Comparison of ENCODE assay signal across 8 mouse cellular contexts in genomic region chr11:78549491-78549987, GRCm38 (mm10). TPM values are rescaled to one million over a fixed set of nuclear protein-coding genes. Genes with fewer than 3 reads are reported as not detected.
DNase-seq lines count a peak whose midpoint lies in the region; ATAC-seq lines count a peak whose summit lies in the region.

No protein-coding gene starts in this region.

- no peak for ATAC-seq in neural tube, embryonic 11.5 days (ENCODE audit: insufficient read depth, low FRiP score, low TSS enrichment)
- no peak for ATAC-seq in limb, embryonic 15.5 days (ENCODE audit: insufficient number of reproducible peaks, low FRiP score, low TSS enrichment, low read depth)

- no peaks in the 10 kb centered on the region for H3K27me3 ChIP-seq in neural tube, embryonic 11.5 days (ENCODE audit: control insufficient read depth, insufficient read depth, low read length)
- no peaks in the 10 kb centered on the region for H3K27me3 ChIP-seq in limb, embryonic 15.5 days

- H3K36me3 ChIP-seq in neural tube, embryonic 11.5 days (ENCODE audit: control insufficient read depth, insufficient read depth, low read length), result 0 out of 2 replicates have a peak, but pooled peaks cover 2% of the 10 kb centered on the region
- peaks cover 8% of the 10 kb centered on the region for H3K36me3 ChIP-seq in limb, embryonic 15.5 days

- peaks cover 13% of the 10 kb centered on the region for H3K4me1 ChIP-seq in neural tube, embryonic 11.5 days (ENCODE audit: control insufficient read depth, insufficient read depth, low read length)
- H3K4me1 ChIP-seq in limb, embryonic 15.5 days, result peaks cover 18% of the 10 kb centered on the region

- peak overlapping the region; percentile 59 for H3K4me3 ChIP-seq in neural tube, embryonic 11.5 days (ENCODE audit: low read depth, low read length)
- peak overlapping the region; percentile 73 for H3K4me3 ChIP-seq in limb, embryonic 15.5 days

- peak; percentile 10 for DNase-seq in adrenal gland, postnatal 14 days
- DNase-seq in adrenal gland, adult (ENCODE audit: inconsistent age in 2 of 2, low spot score in 1 of 2), result no peak
- no peak for DNase-seq in neural tube, embryonic 11.5 days (ENCODE audit: low spot score)
- DNase-seq in neural tube, embryonic 10.5 days (ENCODE audit: extremely low spot score, low spot score), result no peak
- no peak for DNase-seq in layer of hippocampus, postnatal 36 days
- no peak for DNase-seq in frontal cortex, postnatal 10 days (ENCODE audit: low spot score in 2 of 2)
- no peak for DNase-seq in layer of hippocampus, adult 18-20 months (ENCODE audit: low spot score in 2 of 2)

- H3K27ac ChIP-seq in neural tube, embryonic 11.5 days (ENCODE audit: low read depth, low read length), result no peak overlapping the region
- 0 out of 2 replicates have a peak overlapping the region, but pooled peaks have one; percentile 83 for H3K27ac ChIP-seq in limb, embryonic 15.5 days

- H3K9me3 ChIP-seq in neural tube, embryonic 11.5 days (ENCODE audit: control insufficient read depth, low read length), result 0 out of 2 replicates have a peak, but pooled peaks cover 2% of the 10 kb centered on the region
- no peaks in the 10 kb centered on the region for H3K9me3 ChIP-seq in limb, embryonic 15.5 days

- peak overlapping the region; percentile 70 for H3K9ac ChIP-seq in neural tube, embryonic 11.5 days (ENCODE audit: low read length)
- H3K9ac ChIP-seq in limb, embryonic 15.5 days, result peak overlapping the region; percentile 63; the same call in 1 of the 2 replicates

- peak overlapping the region; percentile 72 for H3K4me2 ChIP-seq in neural tube, embryonic 11.5 days (ENCODE audit: low read depth)
- peak overlapping the region; percentile 74 for H3K4me2 ChIP-seq in limb, embryonic 15.5 days

- WGBS in neural tube, embryonic 11.5 days, result 20% methylated on average over 5 of the region's 5 CpGs
- WGBS in limb, embryonic 15.5 days, result 5% methylated on average over 5 of the region's 5 CpGs

RNA-seq across cellular contexts. Expression of gene Tmem97, which starts 1.0 kb away (rescaled TPM):
- 34.1 and 45.0 TPM in 2 replicates for total RNA-seq in adrenal gland, postnatal 14 days (2021)
- 69.3 and 75.1 TPM in 2 replicates for polyA plus RNA-seq in neural tube, embryonic 11.5 days (2014; fragmentation: Nextera tagmentation; extraction: Ambion mirVana)
- polyA plus RNA-seq in limb, embryonic 15.5 days (2015; fragmentation: Nextera tagmentation; extraction: Ambion mirVana), result 89.3 and 92.7 TPM in 2 replicates
- total RNA-seq in layer of hippocampus, postnatal 36 days (2021), result 10 to 100 TPM; 11.1 to 12.7 TPM
- total RNA-seq in layer of hippocampus, adult 18-20 months (2021), result 10 to 100 TPM; 11.7 to 14.6 TPM

RNA-seq across cellular contexts. Expression of gene Ift20, which starts 13.4 kb away (rescaled TPM):
- 81.5 and 90.2 TPM in 2 replicates for total RNA-seq in adrenal gland, postnatal 14 days (2021)
- 99.7 and 110 TPM in 2 replicates for polyA plus RNA-seq in neural tube, embryonic 11.5 days (2014; fragmentation: Nextera tagmentation; extraction: Ambion mirVana)
- polyA plus RNA-seq in limb, embryonic 15.5 days (2015; fragmentation: Nextera tagmentation; extraction: Ambion mirVana), result 196 and 206 TPM in 2 replicates
- 10 to 100 TPM; 75.1 to 79.0 TPM for total RNA-seq in layer of hippocampus, postnatal 36 days (2021)
- total RNA-seq in layer of hippocampus, adult 18-20 months (2021), result 10 to 100 TPM; 73.8 to 78.2 TPM

RNA-seq across cellular contexts. Expression of gene Tnfaip1, which starts 13.4 kb away (rescaled TPM):
- total RNA-seq in adrenal gland, postnatal 14 days (2021), result 47.9 and 49.4 TPM in 2 replicates
- 70.0 and 71.2 TPM in 2 replicates for polyA plus RNA-seq in neural tube, embryonic 11.5 days (2014; fragmentation: Nextera tagmentation; extraction: Ambion mirVana)
- polyA plus RNA-seq in limb, embryonic 15.5 days (2015; fragmentation: Nextera tagmentation; extraction: Ambion mirVana), result 95.1 and 95.3 TPM in 2 replicates
- 10 to 100 TPM; 32.1 to 32.6 TPM for total RNA-seq in layer of hippocampus, postnatal 36 days (2021)
- total RNA-seq in layer of hippocampus, adult 18-20 months (2021), result 10 to 100 TPM; 29.1 to 29.8 TPM

RNA-seq across cellular contexts. Expression of gene Poldip2, which starts 37.5 kb away (rescaled TPM):
- total RNA-seq in adrenal gland, postnatal 14 days (2021), result 177 and 186 TPM in 2 replicates
- polyA plus RNA-seq in neural tube, embryonic 11.5 days (2014; fragmentation: Nextera tagmentation; extraction: Ambion mirVana), result 156 and 158 TPM in 2 replicates
- polyA plus RNA-seq in limb, embryonic 15.5 days (2015; fragmentation: Nextera tagmentation; extraction: Ambion mirVana), result 163 and 177 TPM in 2 replicates
- 100 to 1,000 TPM; 116 to 121 TPM for total RNA-seq in layer of hippocampus, postnatal 36 days (2021)
- 100 to 1,000 TPM; 118 to 119 TPM for total RNA-seq in layer of hippocampus, adult 18-20 months (2021)

RNA-seq across cellular contexts. Expression of gene Tmem199, which starts 37.6 kb away (rescaled TPM):
- total RNA-seq in adrenal gland, postnatal 14 days (2021), result 26.3 and 29.6 TPM in 2 replicates
- 81.8 and 87.3 TPM in 2 replicates for polyA plus RNA-seq in neural tube, embryonic 11.5 days (2014; fragmentation: Nextera tagmentation; extraction: Ambion mirVana)
- polyA plus RNA-seq in limb, embryonic 15.5 days (2015; fragmentation: Nextera tagmentation; extraction: Ambion mirVana), result 39.7 and 41.9 TPM in 2 replicates
- total RNA-seq in layer of hippocampus, postnatal 36 days (2021), result 10 to 100 TPM; 43.0 to 44.0 TPM
- total RNA-seq in layer of hippocampus, adult 18-20 months (2021), result 10 to 100 TPM; 44.8 to 47.1 TPM
